Comparison of ENCODE assay signal across 11 mouse cellular contexts in the genomic region with DNA sequence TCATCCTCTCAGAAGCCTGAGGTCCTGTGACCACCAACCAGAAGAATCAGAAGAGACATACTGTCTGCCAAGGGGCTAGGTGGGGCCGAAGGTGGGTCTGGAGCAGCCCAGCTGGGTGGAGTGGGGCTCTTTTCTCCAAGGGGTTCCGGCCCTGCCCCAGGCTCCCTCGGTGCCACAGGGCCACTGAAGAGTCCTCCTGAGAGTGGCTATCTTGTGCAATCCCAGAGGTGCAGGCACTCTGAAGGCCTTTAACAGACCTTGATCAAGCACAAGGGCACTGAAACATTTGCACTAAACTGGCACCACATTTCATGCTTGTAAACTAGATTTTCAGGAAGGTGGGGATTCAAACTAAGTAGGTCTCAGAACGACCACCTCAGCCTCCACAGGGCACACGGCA. TPM values are rescaled to one million over a fixed set of nuclear protein-coding genes. Genes with fewer than 3 reads are reported as not detected.
DNase-seq lines count a peak whose midpoint lies in the region; ATAC-seq lines count a peak whose summit lies in the region.
"Had no signal": no experiment of that assay in that cellular context is flagged by ENCODE, and none has a peak within 500 bp of the region (broad histone marks: within the 10 kb centered on the region; RNA-seq: fewer than 3 reads in every experiment).

No protein-coding gene starts in this region.

- H3K36me3 ChIP-seq in kidney, embryonic 15.5 days = peaks cover under 1% of the 10 kb centered on the region; the same call in 1 of the 2 replicates
- H3K36me3 ChIP-seq in embryonic facial prominence, embryonic 10.5 days (replicated peaks) = 0 out of 2 replicates have a peak, but pooled peaks cover 4% of the 10 kb centered on the region
- H3K36me3 ChIP-seq in forebrain, embryonic 15.5 days = no peaks in the 10 kb centered on the region

- 0 out of 2 replicates have a peak overlapping the region, but pooled peaks have one; percentile 2 for H3K27ac ChIP-seq in kidney, embryonic 15.5 days
- no peak overlapping the region for H3K27ac ChIP-seq in embryonic facial prominence, embryonic 10.5 days (replicated peaks)
- no peak overlapping the region for H3K27ac ChIP-seq in forebrain, embryonic 15.5 days (replicated peaks)
- H3K27ac ChIP-seq: hindbrain, embryonic 10.5 days had no signal

- no peaks in the 10 kb centered on the region for H3K9me3 ChIP-seq in kidney, embryonic 15.5 days (replicated peaks)
- no peaks in the 10 kb centered on the region for H3K9me3 ChIP-seq in embryonic facial prominence, embryonic 10.5 days
- H3K9me3 ChIP-seq in forebrain, embryonic 15.5 days = no peaks in the 10 kb centered on the region
- H3K9me3 ChIP-seq: hindbrain, embryonic 10.5 days had no signal

- H3K27me3 ChIP-seq in kidney, embryonic 15.5 days = no peaks in the 10 kb centered on the region
- H3K27me3 ChIP-seq in embryonic facial prominence, embryonic 10.5 days (replicated peaks; ENCODE audit: low read depth, poor library complexity, severe bottlenecking) = no peaks in the 10 kb centered on the region
- no peaks in the 10 kb centered on the region for H3K27me3 ChIP-seq in forebrain, embryonic 15.5 days

- ATAC-seq in kidney, embryonic 15.5 days (replicated peaks; ENCODE audit: low FRiP score) = no peak
- no peak for ATAC-seq in forebrain, embryonic 15.5 days (replicated peaks)
- ATAC-seq: forebrain, embryonic 16.5 days had no signal

- no peak overlapping the region for H3K4me3 ChIP-seq in kidney, embryonic 15.5 days (replicated peaks)
- H3K4me3 ChIP-seq in embryonic facial prominence, embryonic 10.5 days = no peak overlapping the region
- no peak overlapping the region for H3K4me3 ChIP-seq in forebrain, embryonic 15.5 days
- H3K4me3 ChIP-seq: hindbrain, embryonic 10.5 days had no signal

- DNase-seq in adrenal gland, adult (ENCODE audit: inconsistent age in 2 of 2, low spot score in 1 of 2) = peak; percentile 67 to 91
- DNase-seq in adrenal gland, postnatal 4 days (ENCODE audit: low spot score in 2 of 2) = no peak
- DNase-seq in kidney, adult 9 months = no peak
- DNase-seq in adrenal gland, postnatal 14 days = peak; percentile 71
- peak; percentile 67 for DNase-seq in lung, postnatal 36 days
- DNase-seq in embryonic facial prominence, embryonic 10.5 days (ENCODE audit: low spot score) = no peak
- DNase-seq: midbrain, embryonic 14.5 days had no signal

- peaks cover 41% of the 10 kb centered on the region for H3K4me1 ChIP-seq in kidney, embryonic 15.5 days
- peaks cover 35% of the 10 kb centered on the region for H3K4me1 ChIP-seq in embryonic facial prominence, embryonic 10.5 days
- H3K4me1 ChIP-seq in forebrain, embryonic 15.5 days = no peaks in the 10 kb centered on the region

- WGBS in kidney, embryonic 15.5 days = 87% methylated on average over 5 of the region's 5 CpGs
- WGBS in embryonic facial prominence, embryonic 10.5 days = 87% methylated on average over 5 of the region's 5 CpGs
- 92% methylated on average over 5 of the region's 5 CpGs for WGBS in forebrain, embryonic 15.5 days

- no peak overlapping the region for H3K4me2 ChIP-seq in kidney, embryonic 15.5 days
- H3K4me2 ChIP-seq in forebrain, embryonic 15.5 days (replicated peaks) = no peak overlapping the region

- H3K9ac ChIP-seq in kidney, embryonic 15.5 days = no peak overlapping the region
- H3K9ac ChIP-seq in forebrain, embryonic 15.5 days (replicated peaks) = no peak overlapping the region

RNA-seq across cellular contexts. Expression of a gene that starts 51.9 kb away (rescaled TPM):
- total RNA-seq in adrenal gland, postnatal 4 days (2021) = 10 to 100 TPM; 48.8 to 50.2 TPM
- 12.5 and 12.7 TPM in 2 replicates for polyA plus RNA-seq in kidney, embryonic 15.5 days (2015; fragmentation: Nextera tagmentation; extraction: Ambion mirVana)
- 47.2 and 53.7 TPM in 2 replicates for total RNA-seq in adrenal gland, postnatal 14 days (2021)
- polyA plus RNA-seq in embryonic facial prominence, embryonic 10.5 days (2016; fragmentation: Nextera tagmentation; extraction: Ambion mirVana) = 8.1 and 10.2 TPM in 2 replicates
- polyA plus RNA-seq in forebrain, embryonic 15.5 days (2015; fragmentation: Nextera tagmentation; extraction: Ambion mirVana) = 27.2 and 27.5 TPM in 2 replicates

RNA-seq across cellular contexts. Expression of a gene that starts 55.9 kb away (rescaled TPM):
- 100 to 1,000 TPM; 203 to 217 TPM for total RNA-seq in adrenal gland, postnatal 4 days (2021)
- polyA plus RNA-seq in kidney, embryonic 15.5 days (2015; fragmentation: Nextera tagmentation; extraction: Ambion mirVana) = 84.9 and 88.7 TPM in 2 replicates
- total RNA-seq in adrenal gland, postnatal 14 days (2021) = 323 and 324 TPM in 2 replicates
- 32.8 and 39.8 TPM in 2 replicates for polyA plus RNA-seq in embryonic facial prominence, embryonic 10.5 days (2016; fragmentation: Nextera tagmentation; extraction: Ambion mirVana)
- 69.9 and 72.2 TPM in 2 replicates for polyA plus RNA-seq in forebrain, embryonic 15.5 days (2015; fragmentation: Nextera tagmentation; extraction: Ambion mirVana)

Comparison
In these comparisons a context has a peak if more than half of its experiments do, and no peak if none do; other contexts are left out.
1. DNase-seq: peak in adrenal gland, adult (2 of 2), adrenal gland, postnatal 14 days (single experiment) and lung, postnatal 36 days (single experiment); none in adrenal gland, postnatal 4 days (0 of 2), kidney, adult 9 months (single experiment) and embryonic facial prominence, embryonic 10.5 days (single experiment).